Mouse (Mus musculus) stomach, postnatal 0 days (tissue): Measurements from ENCODE around the gene Atp2a1. TPM values are rescaled to one million over a fixed set of nuclear protein-coding genes. Genes with fewer than 3 reads are reported as not detected.

ENCODE experiments used
- ATAC-seq: fragments of 200-750 bp; cut with Nextera tagmentation; 2 replicates; pipeline ENCODE4 v1.8.0; 2017; ENCODE audit not compliant: low FRiP score, low TSS enrichment
- DNase-seq: peaks from one replicate; pipeline ENCODE4 v3.0.0-alpha.2; 2016; ENCODE audit warnings: low spot score
- H3K27ac ChIP-seq: fragments of 300-500 bp; sonication (generic); replicated peaks from 2 replicates; pipeline ENCODE4 v1.5.1; 2014; ENCODE audit warnings: mild to moderate bottlenecking, control low read depth
- H3K27me3 ChIP-seq: fragments of 300-500 bp; sonication (generic); 2 replicates; pipeline ENCODE4 v1.6.1; 2014; ENCODE audit warnings: low read length; ENCODE audit not compliant: control insufficient read depth, insufficient read depth
- H3K36me3 ChIP-seq: fragments of 300-500 bp; sonication (generic); 2 replicates; pipeline ENCODE4 v1.6.1; 2014; ENCODE audit warnings: low read length, mixed read lengths; ENCODE audit not compliant: control insufficient read depth, insufficient read depth
- H3K4me1 ChIP-seq: fragments of 300-500 bp; sonication (generic); replicated peaks from 2 replicates; pipeline ENCODE4 v1.6.1; 2014; ENCODE audit warnings: antibody characterized with exemption; ENCODE audit not compliant: control insufficient read depth, insufficient read depth
- H3K4me2 ChIP-seq: fragments of 300-500 bp; sonication (generic); replicated peaks from 2 replicates; pipeline ENCODE4 v1.6.1; 2014; ENCODE audit warnings: low read depth, mild to moderate bottlenecking, control low read depth, moderate library complexity
- H3K4me3 ChIP-seq: fragments of 300-500 bp; sonication (generic); 2 replicates; pipeline ENCODE4 v1.5.1; 2014; ENCODE audit warnings: low read depth, low read length, control low read depth
- H3K9ac ChIP-seq: fragments of 300-500 bp; sonication (generic); 2 replicates; pipeline ENCODE4 v1.6.1; 2014; ENCODE audit warnings: mild to moderate bottlenecking, low read length, control low read depth, mixed read lengths
- H3K9me3 ChIP-seq: fragments of 300-500 bp; sonication (generic); 2 replicates; pipeline ENCODE4 v1.6.1; 2016; ENCODE audit warnings: low read length; ENCODE audit not compliant: control insufficient read depth
- CTCF ChIP-seq: IDR thresholded peaks from 2 replicates; pipeline ENCODE4 v1.5.1; 2016; ENCODE audit warnings: antibody characterized with exemption, low read depth, mild to moderate bottlenecking, moderate library complexity
- EP300 ChIP-seq: optimal IDR thresholded peaks from 2 replicates; pipeline ENCODE3; 2016; ENCODE audit warnings: antibody characterized with exemption
- WGBS: fragments of 180-500 bp; shearing (Covaris S2); extraction: QIAGEN DNeasy Blood & Tissue Kit; methylation state at CpG from one replicate; pipeline ENCODE4 v1.1.7; 2014; 5-methylcytosine and 5-hydroxymethylcytosine counted together
- polyA plus RNA-seq: library from polyadenylated mRNA; unstranded; fragments of >200 nt; fragmentation: Nextera tagmentation; extraction: Ambion mirVana; gene quantifications from 2 replicates; pipeline ENCODE4 v1.2.1, GENCODE M21; 2015

The Atp2a1 gene
- polyA plus RNA-seq, 1 experiment from 2014 or later, result 0.59 TPM

- no peak overlapping the region for H3K9ac ChIP-seq
- H3K4me3 ChIP-seq, result no peak overlapping the region
- no peak overlapping the region for H3K4me2 ChIP-seq
- TF ChIP-seq EP300, result no peak
- TF ChIP-seq CTCF, result no peak
- no peaks in the 10 kb centered on the region for H3K27me3 ChIP-seq
- DNase-seq (no peak), ATAC-seq (no peak)
- no peaks in the 10 kb centered on the region for H3K9me3 ChIP-seq
- H3K4me1 ChIP-seq, result peaks cover 10% of the 10 kb centered on the region; the same call in 1 of the 2 replicates
- WGBS, result 25% methylated on average over 7 of the region's 7 CpGs
- H3K27ac ChIP-seq, result peak overlapping the region; percentile 35; the same call in 1 of the 2 replicates
- H3K36me3 ChIP-seq, result peaks cover 22% of the 10 kb centered on the region
Measured at GRCm38 (mm10) chr7:126465246-126466030, 2.5 kb upstream of the Atp2a1 start.

GRCm38 (mm10) chr7:126464836-126465235, 1.9 kb upstream of the Atp2a1 start:
- no peak for TF ChIP-seq CTCF
- no peak for TF ChIP-seq EP300
- 32% methylated on average over 5 of the region's 5 CpGs for WGBS
- ATAC-seq (peak; percentile 14; the same call in 1 of the 2 replicates), DNase-seq (no peak)
- Histone ChIP-seq H3K4me1 (peaks cover 10% of the 10 kb centered on the region; the same call in 1 of the 2 replicates), H3K27me3 (no peaks in the 10 kb centered on the region), H3K9me3 (no peaks in the 10 kb centered on the region), H3K4me3 (no peak overlapping the region), H3K36me3 (peaks cover 21% of the 10 kb centered on the region), H3K9ac (no peak overlapping the region), H3K27ac (peak overlapping the region; percentile 35; the same call in 1 of the 2 replicates), H3K4me2 (no peak overlapping the region)

- 55% methylated on average over 4 of the region's 4 CpGs for WGBS
Measured at GRCm38 (mm10) chr7:126464121-126464520, 1.2 kb upstream of the Atp2a1 start.

GRCm38 (mm10) chr7:126463547-126463946, 639 bp upstream of the Atp2a1 start:
- H3K4me2 ChIP-seq, result no peak overlapping the region
- H3K9me3 ChIP-seq, result no peaks in the 10 kb centered on the region
- DNase-seq, result no peak
- ATAC-seq, result no peak
- no peak overlapping the region for H3K4me3 ChIP-seq
- H3K4me1 ChIP-seq, result peaks cover 10% of the 10 kb centered on the region; the same call in 1 of the 2 replicates
- WGBS, result 64% methylated on average over 4 of the region's 4 CpGs
- no peak overlapping the region for H3K27ac ChIP-seq
- peaks cover 12% of the 10 kb centered on the region for H3K36me3 ChIP-seq
- TF ChIP-seq CTCF (no peak), EP300 (no peak)
- H3K9ac ChIP-seq, result no peak overlapping the region
- H3K27me3 ChIP-seq, result no peaks in the 10 kb centered on the region

More at GRCm38 (mm10) chr7:126464121-126464520, 1.2 kb upstream of the Atp2a1 start:
- Histone ChIP-seq H3K9me3 (no peaks in the 10 kb centered on the region), H3K4me3 (no peak overlapping the region), H3K9ac (no peak overlapping the region), H3K27me3 (no peaks in the 10 kb centered on the region), H3K4me1 (peaks cover 10% of the 10 kb centered on the region; the same call in 1 of the 2 replicates), H3K27ac (no peak overlapping the region), H3K36me3 (peaks cover 14% of the 10 kb centered on the region), H3K4me2 (no peak overlapping the region)
- ATAC-seq (no peak; the same call in 1 of the 2 replicates), DNase-seq (no peak)
- TF ChIP-seq CTCF (no peak), EP300 (no peak)

- Histone ChIP-seq H3K27me3 (no peaks in the 10 kb centered on the region), H3K36me3 (no peaks in the 10 kb centered on the region), H3K4me2 (no peak overlapping the region), H3K27ac (no peak overlapping the region), H3K9me3 (no peaks in the 10 kb centered on the region), H3K4me3 (no peak overlapping the region), H3K4me1 (peaks cover 10% of the 10 kb centered on the region; the same call in 1 of the 2 replicates), H3K9ac (no peak overlapping the region)
- no peak for ATAC-seq
- WGBS, result 66% methylated on average over 3 of the region's 3 CpGs
- TF ChIP-seq EP300, result no peak
- TF ChIP-seq CTCF, result no peak
- no peak for DNase-seq
Measured at GRCm38 (mm10) chr7:126461626-126462025, 1.3 kb downstream of the Atp2a1 start.
